Mouse (Mus musculus): ENCODE measurements at regions not wholly inside any gene's neighbourhood (a gene's known extent, or its start where the extent isn't known, plus 50 kb on each side); places are given as distances from the start of the nearest gene placed in this dataset.

GRCm38 (mm10) chr3:34427495-34427894 is 222.7 kb upstream of the Sox2 start:
- Histone ChIP-seq H3K4me1 (peaks cover 4% of the 10 kb centered on the region; the same call in 1 of the 2 replicates), H3K4me2 (no peak overlapping the region), H3K4me3 (no peak overlapping the region), H3K9me3 (no peaks in the 10 kb centered on the region), H3K27me3 (no peaks in the 10 kb centered on the region; the same call in 1 of the 2 replicates), H3K27ac (no peak overlapping the region), H3K9ac (no peak overlapping the region), H3K36me3 (no peaks in the 10 kb centered on the region)
- WGBS, result 83% methylated on average over 4 of the region's 4 CpGs
- ATAC-seq (ENCODE audit: insufficient number of reproducible peaks, insufficient read depth, low FRiP score, low TSS enrichment, low read depth), result no peak

GRCm38 (mm10) chr3:34426955-34427354 is 223.2 kb upstream of the Sox2 start:
- no peak overlapping the region for H3K4me3 ChIP-seq
- no peaks in the 10 kb centered on the region; the same call in 1 of the 2 replicates for H3K27me3 ChIP-seq
- no peak overlapping the region for H3K27ac ChIP-seq
- 72% methylated on average over 10 of the region's 10 CpGs for WGBS
- ATAC-seq (ENCODE audit: insufficient number of reproducible peaks, insufficient read depth, low FRiP score, low TSS enrichment, low read depth), result no peak
- H3K9ac ChIP-seq, result no peak overlapping the region
- H3K4me1 ChIP-seq, result peaks cover 4% of the 10 kb centered on the region; the same call in 1 of the 2 replicates
- H3K4me2 ChIP-seq, result no peak overlapping the region
- H3K9me3 ChIP-seq, result no peaks in the 10 kb centered on the region
- no peaks in the 10 kb centered on the region for H3K36me3 ChIP-seq

GRCm38 (mm10) chr3:34411915-34412306 is 238.3 kb upstream of the Sox2 start:
- Histone ChIP-seq H3K36me3 (no peaks in the 10 kb centered on the region), H3K4me1 (no peaks in the 10 kb centered on the region), H3K27ac (no peak overlapping the region), H3K4me3 (no peak overlapping the region), H3K9ac (no peak overlapping the region), H3K9me3 (no peaks in the 10 kb centered on the region), H3K4me2 (no peak overlapping the region), H3K27me3 (no peaks in the 10 kb centered on the region)
- ATAC-seq (ENCODE audit: insufficient number of reproducible peaks, insufficient read depth, low FRiP score, low TSS enrichment, low read depth), result no peak
- WGBS, result 72% methylated on average over 3 of the region's 3 CpGs

- no peak overlapping the region for H3K9ac ChIP-seq
- no peaks in the 10 kb centered on the region for H3K9me3 ChIP-seq
- H3K36me3 ChIP-seq, result no peaks in the 10 kb centered on the region
- no peaks in the 10 kb centered on the region for H3K4me1 ChIP-seq
- H3K27ac ChIP-seq, result no peak overlapping the region
- H3K4me3 ChIP-seq, result no peak overlapping the region
- 63% methylated on average over 10 of the region's 10 CpGs for WGBS
- H3K4me2 ChIP-seq, result no peak overlapping the region
- ATAC-seq (ENCODE audit: insufficient number of reproducible peaks, insufficient read depth, low FRiP score, low TSS enrichment, low read depth), result no peak
- no peaks in the 10 kb centered on the region for H3K27me3 ChIP-seq
These were observed 238.9 kb upstream of the Sox2 start for GRCm38 (mm10) chr3:34411142-34411914.

- H3K4me2 ChIP-seq, result no peak overlapping the region
- WGBS, result 83% methylated on average over 2 of the region's 2 CpGs
- no peak overlapping the region for H3K27ac ChIP-seq
- no peaks in the 10 kb centered on the region for H3K36me3 ChIP-seq
- no peaks in the 10 kb centered on the region for H3K9me3 ChIP-seq
- no peak overlapping the region for H3K9ac ChIP-seq
- no peak overlapping the region for H3K4me3 ChIP-seq
- no peak for ATAC-seq (ENCODE audit: insufficient number of reproducible peaks, insufficient read depth, low FRiP score, low TSS enrichment, low read depth)
- no peaks in the 10 kb centered on the region for H3K27me3 ChIP-seq
- no peaks in the 10 kb centered on the region for H3K4me1 ChIP-seq
These were observed 246.6 kb upstream of the Sox2 start for GRCm38 (mm10) chr3:34403586-34403985.

GRCm38 (mm10) chr3:34391275-34391674 is 258.9 kb upstream of the Sox2 start:
- H3K27ac ChIP-seq, result no peak overlapping the region
- H3K4me2 ChIP-seq, result no peak overlapping the region
- H3K36me3 ChIP-seq, result no peaks in the 10 kb centered on the region
- WGBS, result 82% methylated on average over 2 of the region's 2 CpGs
- no peaks in the 10 kb centered on the region for H3K27me3 ChIP-seq
- H3K9me3 ChIP-seq, result peaks cover 7% of the 10 kb centered on the region; the same call in 1 of the 2 replicates
- H3K9ac ChIP-seq, result no peak overlapping the region
- ATAC-seq (ENCODE audit: insufficient number of reproducible peaks, insufficient read depth, low FRiP score, low TSS enrichment, low read depth), result no peak
- H3K4me1 ChIP-seq, result no peaks in the 10 kb centered on the region
- H3K4me3 ChIP-seq, result no peak overlapping the region

GRCm38 (mm10) chr3:34384965-34385505 is 265.2 kb upstream of the Sox2 start:
- Histone ChIP-seq H3K27me3 (no peaks in the 10 kb centered on the region), H3K9ac (no peak overlapping the region), H3K27ac (no peak overlapping the region), H3K4me3 (no peak overlapping the region), H3K4me1 (no peaks in the 10 kb centered on the region), H3K36me3 (no peaks in the 10 kb centered on the region), H3K4me2 (no peak overlapping the region), H3K9me3 (no peaks in the 10 kb centered on the region)
- no peak for ATAC-seq (ENCODE audit: insufficient number of reproducible peaks, insufficient read depth, low FRiP score, low TSS enrichment, low read depth)
- 78% methylated on average over 12 of the region's 12 CpGs for WGBS

GRCm38 (mm10) chr3:34377913-34378312 is 272.3 kb upstream of the Sox2 start:
- no peak overlapping the region for H3K4me3 ChIP-seq
- no peaks in the 10 kb centered on the region for H3K9me3 ChIP-seq
- H3K4me1 ChIP-seq, result no peaks in the 10 kb centered on the region
- H3K4me2 ChIP-seq, result no peak overlapping the region
- no peaks in the 10 kb centered on the region for H3K27me3 ChIP-seq
- no peak overlapping the region for H3K9ac ChIP-seq
- no peak overlapping the region for H3K27ac ChIP-seq
- ATAC-seq (ENCODE audit: insufficient number of reproducible peaks, insufficient read depth, low FRiP score, low TSS enrichment, low read depth), result no peak
- no peaks in the 10 kb centered on the region for H3K36me3 ChIP-seq
- 66% methylated on average over 2 of the region's 2 CpGs for WGBS

GRCm38 (mm10) chr3:34377329-34377728 is 272.9 kb upstream of the Sox2 start:
- WGBS, result 59% methylated on average over 12 of the region's 12 CpGs
- Histone ChIP-seq H3K4me2 (no peak overlapping the region), H3K4me3 (no peak overlapping the region), H3K4me1 (no peaks in the 10 kb centered on the region), H3K9me3 (no peaks in the 10 kb centered on the region), H3K27me3 (no peaks in the 10 kb centered on the region), H3K36me3 (no peaks in the 10 kb centered on the region), H3K9ac (no peak overlapping the region), H3K27ac (no peak overlapping the region)
- no peak for ATAC-seq (ENCODE audit: insufficient number of reproducible peaks, insufficient read depth, low FRiP score, low TSS enrichment, low read depth)

GRCm38 (mm10) chr3:34371418-34371817 is 278.8 kb upstream of the Sox2 start:
- Histone ChIP-seq H3K4me1 (no peaks in the 10 kb centered on the region), H3K4me2 (no peak overlapping the region), H3K36me3 (no peaks in the 10 kb centered on the region), H3K9ac (no peak overlapping the region), H3K27me3 (no peaks in the 10 kb centered on the region), H3K27ac (no peak overlapping the region), H3K9me3 (no peaks in the 10 kb centered on the region), H3K4me3 (no peak overlapping the region)
- 88% methylated on average over 2 of the region's 2 CpGs for WGBS
- ATAC-seq (ENCODE audit: insufficient number of reproducible peaks, insufficient read depth, low FRiP score, low TSS enrichment, low read depth), result no peak

GRCm38 (mm10) chr3:34338100-34338499 is 257.0 kb upstream of the Dnajc19 start:
- no peak overlapping the region for H3K4me3 ChIP-seq
- no peak overlapping the region for H3K9ac ChIP-seq
- ATAC-seq (ENCODE audit: insufficient number of reproducible peaks, insufficient read depth, low FRiP score, low TSS enrichment, low read depth), result no peak
- H3K9me3 ChIP-seq, result no peaks in the 10 kb centered on the region
- WGBS, result 75% methylated on average over 9 of the region's 9 CpGs
- no peaks in the 10 kb centered on the region; the same call in 1 of the 2 replicates for H3K27me3 ChIP-seq
- H3K4me1 ChIP-seq, result no peaks in the 10 kb centered on the region
- no peaks in the 10 kb centered on the region for H3K36me3 ChIP-seq
- no peak overlapping the region for H3K4me2 ChIP-seq
- no peak overlapping the region for H3K27ac ChIP-seq

- H3K4me1 ChIP-seq, result no peaks in the 10 kb centered on the region
- no peak overlapping the region for H3K4me3 ChIP-seq
- H3K9me3 ChIP-seq, result no peaks in the 10 kb centered on the region
- H3K27me3 ChIP-seq, result peaks cover 11% of the 10 kb centered on the region
- WGBS, result 83% methylated on average over 4 of the region's 4 CpGs
- H3K9ac ChIP-seq, result no peak overlapping the region
- H3K36me3 ChIP-seq, result no peaks in the 10 kb centered on the region
- no peak for ATAC-seq (ENCODE audit: insufficient number of reproducible peaks, insufficient read depth, low FRiP score, low TSS enrichment, low read depth)
- no peak overlapping the region for H3K27ac ChIP-seq
- no peak overlapping the region for H3K4me2 ChIP-seq
These were observed 252.4 kb upstream of the Dnajc19 start for GRCm38 (mm10) chr3:34333555-34333954.

Data from embryonic facial prominence, embryonic 13.5 days (tissue).